Mouse (Mus musculus) intestine, embryonic 14.5 days (tissue): ENCODE data around the gene Rd3. TPM values are rescaled to one million over a fixed set of nuclear protein-coding genes. Genes with fewer than 3 reads are reported as not detected.

Experiments
- ATAC-seq: fragments of 200-750 bp; cut with Nextera tagmentation; replicated peaks from 2 replicates; pipeline ENCODE4 v1.8.0; 2017; ENCODE audit warnings: low read depth, moderate number of reproducible peaks, moderate TSS enrichment, moderate library complexity; ENCODE audit not compliant: low FRiP score, low TSS enrichment
- DNase-seq: peaks from one replicate; pipeline ENCODE4 v3.0.0-alpha.2; 2018; ENCODE audit warnings: low spot score
- H3K27ac ChIP-seq: fragments of 300-500 bp; sonication (generic); 2 replicates; pipeline ENCODE4 v1.5.1; 2014; ENCODE audit warnings: low read depth, mild to moderate bottlenecking, control low read depth
- H3K27me3 ChIP-seq: fragments of 300-500 bp; sonication (generic); replicated peaks from 2 replicates; pipeline ENCODE4 v1.6.1; 2014; ENCODE audit warnings: low read length, control low read depth; ENCODE audit not compliant: control insufficient read depth, insufficient read depth
- H3K36me3 ChIP-seq: fragments of 300-500 bp; sonication (generic); 2 replicates; pipeline ENCODE4 v1.6.1; 2014; ENCODE audit warnings: low read length, control low read depth; ENCODE audit not compliant: control insufficient read depth, insufficient read depth
- H3K4me1 ChIP-seq: fragments of 300-500 bp; sonication (generic); replicated peaks from 2 replicates; pipeline ENCODE4 v1.6.1; 2014; ENCODE audit warnings: low read length, control low read depth, mixed read lengths; ENCODE audit not compliant: control insufficient read depth, insufficient read depth
- H3K4me2 ChIP-seq: fragments of 300-500 bp; sonication (generic); 2 replicates; pipeline ENCODE4 v1.6.1; 2014; ENCODE audit warnings: low read length
- H3K4me3 ChIP-seq: fragments of 300-500 bp; sonication (generic); 2 replicates; pipeline ENCODE4 v1.5.1; 2014; ENCODE audit warnings: low read depth, low read length, control low read depth, mixed read lengths
- H3K9ac ChIP-seq: fragments of 300-500 bp; sonication (generic); 2 replicates; pipeline ENCODE4 v1.6.1; 2014; ENCODE audit warnings: mild to moderate bottlenecking, low read length
- H3K9me3 ChIP-seq: fragments of 300-500 bp; sonication (generic); 2 replicates; pipeline ENCODE4 v1.6.1; 2016; ENCODE audit warnings: low read length, control low read depth; ENCODE audit not compliant: control insufficient read depth
- WGBS: fragments of 180-500 bp; shearing (Covaris S2); extraction: QIAGEN DNeasy Blood & Tissue Kit; methylation state at CpG from one replicate; pipeline ENCODE4 v1.1.7; 2014; 5-methylcytosine and 5-hydroxymethylcytosine counted together
- polyA plus RNA-seq: library from polyadenylated mRNA; unstranded; fragments of >200 nt; fragmentation: Nextera tagmentation; extraction: Ambion mirVana; gene quantifications from 2 replicates; pipeline ENCODE4 v1.2.1, GENCODE M21; 2014

Gene Rd3
- polyA plus RNA-seq, 1 experiment from 2014 or later = 0.30 TPM

- H3K27me3 ChIP-seq = no peaks in the 10 kb centered on the region
- H3K27ac ChIP-seq = no peak overlapping the region
- no peak overlapping the region for H3K4me3 ChIP-seq
- no peak overlapping the region for H3K4me2 ChIP-seq
- ATAC-seq = no peak
- H3K36me3 ChIP-seq = no peaks in the 10 kb centered on the region
- no peaks in the 10 kb centered on the region for H3K4me1 ChIP-seq
- DNase-seq = no peak
- WGBS = 91% methylated on average over 8 of the region's 8 CpGs
- H3K9ac ChIP-seq = no peak overlapping the region
- H3K9me3 ChIP-seq = no peaks in the 10 kb centered on the region
Observed at GRCm38 (mm10) chr1:191945341-191945740, 31.8 kb upstream of the Rd3 start.

GRCm38 (mm10) chr1:191945756-191946155, 31.4 kb upstream of the Rd3 start:
- Histone ChIP-seq H3K36me3 (no peaks in the 10 kb centered on the region), H3K27me3 (no peaks in the 10 kb centered on the region), H3K9me3 (no peaks in the 10 kb centered on the region), H3K9ac (no peak overlapping the region), H3K27ac (no peak overlapping the region), H3K4me3 (no peak overlapping the region), H3K4me2 (no peak overlapping the region), H3K4me1 (no peaks in the 10 kb centered on the region)
- ATAC-seq (no peak), DNase-seq (no peak)
- WGBS = 81% methylated on average over 5 of the region's 5 CpGs

GRCm38 (mm10) chr1:191946261-191946660, 30.9 kb upstream of the Rd3 start:
- Histone ChIP-seq H3K9ac (no peak overlapping the region), H3K4me2 (no peak overlapping the region), H3K4me1 (no peaks in the 10 kb centered on the region), H3K27me3 (no peaks in the 10 kb centered on the region), H3K4me3 (no peak overlapping the region), H3K27ac (no peak overlapping the region), H3K9me3 (no peaks in the 10 kb centered on the region), H3K36me3 (no peaks in the 10 kb centered on the region)
- ATAC-seq (no peak), DNase-seq (no peak)
- WGBS = 75% methylated on average over 7 of the region's 7 CpGs

GRCm38 (mm10) chr1:191946835-191947234, 30.3 kb upstream of the Rd3 start:
- Histone ChIP-seq H3K4me2 (no peak overlapping the region), H3K9me3 (no peaks in the 10 kb centered on the region), H3K27ac (no peak overlapping the region), H3K27me3 (no peaks in the 10 kb centered on the region), H3K4me3 (no peak overlapping the region), H3K9ac (no peak overlapping the region), H3K4me1 (no peaks in the 10 kb centered on the region), H3K36me3 (no peaks in the 10 kb centered on the region)
- WGBS = 57% methylated on average over 2 of the region's 2 CpGs
- DNase-seq = no peak
- no peak for ATAC-seq

- ATAC-seq (no peak), DNase-seq (no peak)
- H3K27me3 ChIP-seq = no peaks in the 10 kb centered on the region
- WGBS = 82% methylated on average over 8 of the region's 8 CpGs
- H3K9ac ChIP-seq = no peak overlapping the region
- no peaks in the 10 kb centered on the region for H3K4me1 ChIP-seq
- H3K4me2 ChIP-seq = no peak overlapping the region
- no peak overlapping the region for H3K4me3 ChIP-seq
- no peaks in the 10 kb centered on the region for H3K36me3 ChIP-seq
- no peaks in the 10 kb centered on the region for H3K9me3 ChIP-seq
- H3K27ac ChIP-seq = no peak overlapping the region
Observed at GRCm38 (mm10) chr1:191947796-191948195, 29.4 kb upstream of the Rd3 start.

- H3K27me3 ChIP-seq = no peaks in the 10 kb centered on the region
- H3K9ac ChIP-seq = no peak overlapping the region
Observed at GRCm38 (mm10) chr1:191948600-191948999, 28.6 kb upstream of the Rd3 start.

GRCm38 (mm10) chr1:191950611-191951010, 26.6 kb upstream of the Rd3 start:
- H3K9me3 ChIP-seq = no peaks in the 10 kb centered on the region
- H3K9ac ChIP-seq = no peak overlapping the region
- H3K27ac ChIP-seq = no peak overlapping the region
- no peaks in the 10 kb centered on the region for H3K4me1 ChIP-seq
- H3K27me3 ChIP-seq = no peaks in the 10 kb centered on the region
- H3K4me3 ChIP-seq = no peak overlapping the region
- ATAC-seq (no peak), DNase-seq (no peak)
- WGBS = 58% methylated on average over 2 of the region's 2 CpGs
- no peaks in the 10 kb centered on the region for H3K36me3 ChIP-seq
- no peak overlapping the region for H3K4me2 ChIP-seq

More at GRCm38 (mm10) chr1:191948600-191948999, 28.6 kb upstream of the Rd3 start:
- ATAC-seq = no peak
- no peak overlapping the region for H3K4me3 ChIP-seq
- DNase-seq = no peak
- H3K4me2 ChIP-seq = no peak overlapping the region
- H3K9me3 ChIP-seq = no peaks in the 10 kb centered on the region
- no peaks in the 10 kb centered on the region for H3K36me3 ChIP-seq
- WGBS = 78% methylated on average over 8 of the region's 8 CpGs
- H3K4me1 ChIP-seq = no peaks in the 10 kb centered on the region
- no peak overlapping the region for H3K27ac ChIP-seq

- Histone ChIP-seq H3K36me3 (no peaks in the 10 kb centered on the region), H3K27me3 (no peaks in the 10 kb centered on the region), H3K9ac (no peak overlapping the region), H3K9me3 (no peaks in the 10 kb centered on the region), H3K4me1 (no peaks in the 10 kb centered on the region), H3K4me3 (no peak overlapping the region), H3K4me2 (no peak overlapping the region), H3K27ac (no peak overlapping the region)
- ATAC-seq = no peak
- DNase-seq = no peak
- WGBS = 84% methylated on average over 11 of the region's 11 CpGs
Observed at GRCm38 (mm10) chr1:191952733-191953335, 24.3 kb upstream of the Rd3 start.

GRCm38 (mm10) chr1:191955101-191955500, 22.1 kb upstream of the Rd3 start:
- Histone ChIP-seq H3K27ac (no peak overlapping the region), H3K36me3 (no peaks in the 10 kb centered on the region), H3K9me3 (no peaks in the 10 kb centered on the region), H3K9ac (no peak overlapping the region), H3K4me1 (no peaks in the 10 kb centered on the region), H3K27me3 (no peaks in the 10 kb centered on the region), H3K4me3 (no peak overlapping the region), H3K4me2 (no peak overlapping the region)
- 60% methylated on average over 3 of the region's 3 CpGs for WGBS
- ATAC-seq (no peak), DNase-seq (no peak)
